Mouse (Mus musculus): ENCODE results near the gene Fry.

- TF ChIP-seq CTCF (IDR thresholded peaks at IDR 0.05; ENCODE audit: low read depth, low read length) (no peak), EP300 (IDR thresholded peaks at IDR 0.05; ENCODE audit: insufficient read depth, low read depth, low read length) (no peak)
Observed at GRCm38 (mm10) chr5:150525239-150525638, 406.8 kb downstream of the Fry start.
